8 mouse cellular contexts compared by ENCODE assay signal in the genomic region with DNA sequence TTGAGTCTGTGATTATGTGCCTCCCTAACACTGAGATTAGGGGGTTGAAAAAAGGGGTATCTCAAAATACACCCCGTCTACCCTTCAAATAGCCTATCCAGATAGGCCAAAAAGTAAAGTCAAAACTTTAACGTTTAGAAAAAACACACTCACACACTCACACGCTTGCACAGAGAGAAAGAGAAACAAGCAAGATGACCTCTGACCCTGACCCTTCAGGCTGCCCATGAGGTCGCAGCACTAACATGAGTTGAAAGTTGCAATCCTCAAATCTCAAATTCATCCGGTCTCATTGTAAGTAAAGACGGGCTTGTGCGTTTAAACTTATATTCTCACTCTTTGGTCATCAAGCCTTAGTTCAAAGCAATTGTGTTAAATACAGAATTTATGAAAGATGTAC.
DNase-seq lines count a peak whose midpoint lies in the region; ATAC-seq and TF ChIP-seq lines count a peak whose summit lies in the region.

No protein-coding gene starts in this region.

- no peaks in the 10 kb centered on the region for H3K79me2 ChIP-seq in heart, adult 2 months (replicated peaks; ENCODE audit: control insufficient read depth, insufficient read depth, low read length)
- H3K79me2 ChIP-seq in liver, adult 2 months (ENCODE audit: control insufficient read depth, insufficient read depth, low read length), result no peaks in the 10 kb centered on the region

- H3K27me3 ChIP-seq in heart, adult 2 months (ENCODE audit: control insufficient read depth, insufficient read depth, low read length), result no peaks in the 10 kb centered on the region
- no peaks in the 10 kb centered on the region for H3K27me3 ChIP-seq in liver, adult 2 months (ENCODE audit: control insufficient read depth, insufficient read depth, low read length)
- H3K27me3 ChIP-seq in liver, embryonic 11.5 days (replicated peaks; ENCODE audit: control insufficient read depth, insufficient read depth, low read length), result no peaks in the 10 kb centered on the region

- peak overlapping the region; percentile 81 for H3K27ac ChIP-seq in heart, adult 2 months
- H3K27ac ChIP-seq in liver, adult 2 months (replicated peaks; ENCODE audit: insufficient read depth, low read depth, low read length), result no peak overlapping the region
- peak overlapping the region; percentile 59 for H3K27ac ChIP-seq in liver, embryonic 11.5 days (ENCODE audit: low read depth, low read length)

- ATAC-seq in liver, embryonic 11.5 days (replicated peaks; ENCODE audit: low FRiP score), result no peak

- no peak for TF ChIP-seq EP300 in heart, adult 2 months (IDR thresholded peaks at IDR 0.05; ENCODE audit: insufficient read depth, low read depth, low read length)

- no peak for TF ChIP-seq CTCF in heart, adult 2 months (IDR thresholded peaks at IDR 0.05)
- TF ChIP-seq CTCF in liver, adult 2 months (IDR thresholded peaks at IDR 0.05; ENCODE audit: low read depth, low read length), result no peak

- no peak for TF ChIP-seq POLR2A in heart, adult 2 months (IDR thresholded peaks at IDR 0.05; ENCODE audit: insufficient read depth, low read depth, low read length)
- no peak for TF ChIP-seq POLR2A in liver, adult 2 months (IDR thresholded peaks at IDR 0.05; ENCODE audit: extremely low read depth, insufficient read depth, low read length)

- H3K36me3 ChIP-seq in heart, adult 2 months (ENCODE audit: control insufficient read depth, insufficient read depth, low read length), result no peaks in the 10 kb centered on the region
- H3K36me3 ChIP-seq in liver, adult 2 months (ENCODE audit: control insufficient read depth, insufficient read depth, low read length), result no peaks in the 10 kb centered on the region
- no peaks in the 10 kb centered on the region for H3K36me3 ChIP-seq in liver, embryonic 11.5 days (ENCODE audit: control insufficient read depth, insufficient read depth, low read length)

- 61% methylated on average over 7 of the region's 7 CpGs for WGBS in heart, adult 2 months
- 32% methylated on average over 7 of the region's 7 CpGs for WGBS in liver, adult 2 months
- 52% methylated on average over 7 of the region's 7 CpGs for WGBS in liver, embryonic 11.5 days

- no peak for DNase-seq in heart, adult 2 months
- DNase-seq in heart, postnatal 36 days, result no peak
- DNase-seq in liver, adult 2 months (ENCODE audit: extremely low read depth, low read depth, low spot score), result peak; percentile 61
- no peak for DNase-seq in liver
- peak; percentile 34 for DNase-seq in R1 (ENCODE audit: low read depth, low spot score)
- DNase-seq in liver, embryonic 11.5 days (ENCODE audit: low spot score), result no peak
- no peak for DNase-seq in adrenal gland, postnatal 4 days (ENCODE audit: low spot score in 2 of 2)
- no peak for DNase-seq in thymus, postnatal 25 days

- no peaks in the 10 kb centered on the region for H3K9me3 ChIP-seq in liver, embryonic 11.5 days (ENCODE audit: control insufficient read depth, low read length)

- H3K4me2 ChIP-seq in liver, embryonic 11.5 days, result no peak overlapping the region; the same call in 1 of the 2 replicates

- H3K4me3 ChIP-seq in heart, adult 2 months, result no peak overlapping the region
- H3K4me3 ChIP-seq in liver, adult 2 months (ENCODE audit: insufficient read depth, low read depth, low read length), result no peak overlapping the region
- no peak overlapping the region; the same call in 1 of the 2 replicates for H3K4me3 ChIP-seq in liver, embryonic 11.5 days (ENCODE audit: low read depth, low read length)

- 0 out of 2 replicates have a peak overlapping the region, but pooled peaks have one; percentile 46 for H3K9ac ChIP-seq in heart, adult 2 months (ENCODE audit: low read depth, low read length)
- H3K9ac ChIP-seq in liver, adult 2 months (ENCODE audit: low read depth, low read length), result no peak overlapping the region
- no peak overlapping the region for H3K9ac ChIP-seq in liver, embryonic 11.5 days (ENCODE audit: low read depth, low read length)

- intact Hi-C loops in heart, adult 2 months (cut with DNase I), result loop anchor here (1.0 to 5.0 kb wide), 4 partner anchors 15 to 212 kb away; no protein-coding TSS in a partner anchor
- intact Hi-C loops in heart, postnatal 36 days (cut with DNase I), result loop anchor here (2.0 to 5.0 kb wide), 2 partner anchors 15 to 78 kb away; partner anchors contain the start of genes Afdn and Tcte2

- H3K4me1 ChIP-seq in heart, adult 2 months (ENCODE audit: control insufficient read depth, insufficient read depth, low read length), result peaks cover 16% of the 10 kb centered on the region
- H3K4me1 ChIP-seq in liver, adult 2 months (ENCODE audit: control insufficient read depth, insufficient read depth, low read length), result no peaks in the 10 kb centered on the region
- H3K4me1 ChIP-seq in liver, embryonic 11.5 days (replicated peaks; ENCODE audit: control insufficient read depth, insufficient read depth, low read length), result peaks cover 14% of the 10 kb centered on the region

Comparison
In these comparisons a context has a peak if more than half of its experiments do, and no peak if none do; other contexts are left out.
1. DNase-seq: peak in liver, adult 2 months (single experiment) and R1 (single experiment); none in heart, adult 2 months (0 of 2), heart, postnatal 36 days (0 of 2), liver (single experiment), liver, embryonic 11.5 days (single experiment), adrenal gland, postnatal 4 days (0 of 2) and thymus, postnatal 25 days (single experiment).